Mouse (Mus musculus): ENCODE measurements around the gene Il18bp. TPM values are rescaled to one million over a fixed set of nuclear protein-coding genes. Genes with fewer than 3 reads are reported as not detected.
"Not testable (repeated sequence)": the region's sequence is repeated elsewhere in the genome, so short reads cannot be mapped to it uniquely, and the experiment has no call there.

Gene Il18bp
- polyA plus RNA-seq, 1 experiment: 0.84 TPM

GRCm38 (mm10) chr7:102035534-102035933, 17.0 kb upstream of the Il18bp start:
- Histone ChIP-seq H3K79me2 (ENCODE audit: control insufficient read depth, insufficient read depth) (no peaks in the 10 kb centered on the region), H3K36me3 (ENCODE audit: control insufficient read depth, insufficient read depth) (peaks cover 26% of the 10 kb centered on the region)
- TF ChIP-seq MYOD1 (IDR thresholded peaks at IDR 0.05; ENCODE audit: control insufficient read depth in 1 of 3, insufficient read length in 2 of 3, low read depth in 2 of 3) (no peak), MYOG (IDR thresholded peaks at IDR 0.05; ENCODE audit: control insufficient read depth in 1 of 3, insufficient read depth in 1 of 3, insufficient read length in 2 of 3, low read depth in 2 of 3) (no peak), POLR2A (IDR thresholded peaks at IDR 0.05; ENCODE audit: insufficient read length, low read depth) (no peak), E2F4 (IDR thresholded peaks at IDR 0.05; ENCODE audit: insufficient read depth) (no peak), POLR2AphosphoS2 (IDR thresholded peaks at IDR 0.05; ENCODE audit: insufficient read length, low read depth) (no peak), USF1 (IDR thresholded peaks at IDR 0.05; ENCODE audit: low read depth) (no peak), REST (IDR thresholded peaks at IDR 0.05; ENCODE audit: insufficient read depth, insufficient read length) (no peak), MAX (IDR thresholded peaks at IDR 0.05; ENCODE audit: low read depth) (no peak), CEBPB (IDR thresholded peaks at IDR 0.05; ENCODE audit: insufficient read depth, poor library complexity, severe bottlenecking) (no peak), SRF (IDR thresholded peaks at IDR 0.05; ENCODE audit: control insufficient read depth, insufficient read length, low read depth) (no peak), TCF3 (IDR thresholded peaks at IDR 0.05; ENCODE audit: insufficient read length, low read depth) (no peak)

GRCm38 (mm10) chr7:102034904-102035303, 16.4 kb upstream of the Il18bp start:
- no peak overlapping the region for H3ac ChIP-seq (ENCODE audit: control insufficient read depth, insufficient read length)

More at GRCm38 (mm10) chr7:102035534-102035933, 17.0 kb upstream of the Il18bp start:
- H3K27me3 ChIP-seq (ENCODE audit: control insufficient read depth, insufficient read depth, insufficient read length): no peaks in the 10 kb centered on the region
- no peak overlapping the region for H3K4me3 ChIP-seq
- no peak overlapping the region for H3ac ChIP-seq (ENCODE audit: control insufficient read depth, insufficient read length)
- H3K4me2 ChIP-seq (ENCODE audit: low read depth): no peak overlapping the region

GRCm38 (mm10) chr7:102025187-102026119, 7.0 kb upstream of the Il18bp start:
- TF ChIP-seq MAX (IDR thresholded peaks at IDR 0.05; ENCODE audit: low read depth) (no peak), POLR2A (IDR thresholded peaks at IDR 0.05; ENCODE audit: insufficient read length, low read depth) (no peak), CEBPB (IDR thresholded peaks at IDR 0.05; ENCODE audit: insufficient read depth, poor library complexity, severe bottlenecking) (no peak), REST (IDR thresholded peaks at IDR 0.05; ENCODE audit: insufficient read depth, insufficient read length) (no peak), SRF (IDR thresholded peaks at IDR 0.05; ENCODE audit: control insufficient read depth, insufficient read length, low read depth) (no peak), MYOD1 (IDR thresholded peaks at IDR 0.05; ENCODE audit: control insufficient read depth in 1 of 3, insufficient read length in 2 of 3, low read depth in 2 of 3) (no peak), POLR2AphosphoS2 (IDR thresholded peaks at IDR 0.05; ENCODE audit: insufficient read length, low read depth) (no peak), MYOG (IDR thresholded peaks at IDR 0.05; ENCODE audit: control insufficient read depth in 1 of 3, insufficient read depth in 1 of 3, insufficient read length in 2 of 3, low read depth in 2 of 3) (no peak), TCF3 (IDR thresholded peaks at IDR 0.05; ENCODE audit: insufficient read length, low read depth) (no peak), USF1 (IDR thresholded peaks at IDR 0.05; ENCODE audit: low read depth) (no peak), E2F4 (IDR thresholded peaks at IDR 0.05; ENCODE audit: insufficient read depth) (no peak), TCF12 (IDR thresholded peaks at IDR 0.05; ENCODE audit: insufficient read depth, poor library complexity, severe bottlenecking) (no peak)
- Histone ChIP-seq H3K27me3 (ENCODE audit: control insufficient read depth, insufficient read depth, insufficient read length) (no peaks in the 10 kb centered on the region), H3K36me3 (ENCODE audit: control insufficient read depth, insufficient read depth) (peaks cover 24% of the 10 kb centered on the region), H3K4me3 (no peak overlapping the region), H3ac (ENCODE audit: control insufficient read depth, insufficient read length) (no peak overlapping the region), H3K4me2 (ENCODE audit: low read depth) (no peak overlapping the region), H3K79me2 (ENCODE audit: control insufficient read depth, insufficient read depth) (no peaks in the 10 kb centered on the region)

More at GRCm38 (mm10) chr7:102034904-102035303, 16.4 kb upstream of the Il18bp start:
- Histone ChIP-seq H3K27me3 (ENCODE audit: control insufficient read depth, insufficient read depth, insufficient read length) (no peaks in the 10 kb centered on the region), H3K4me2 (ENCODE audit: low read depth) (no peak overlapping the region), H3K4me3 (no peak overlapping the region), H3K79me2 (ENCODE audit: control insufficient read depth, insufficient read depth) (no peaks in the 10 kb centered on the region), H3K36me3 (ENCODE audit: control insufficient read depth, insufficient read depth) (peaks cover 26% of the 10 kb centered on the region)
- TF ChIP-seq CEBPB (IDR thresholded peaks at IDR 0.05; ENCODE audit: insufficient read depth, poor library complexity, severe bottlenecking) (no peak), MYOG (IDR thresholded peaks at IDR 0.05; ENCODE audit: control insufficient read depth in 1 of 3, insufficient read depth in 1 of 3, insufficient read length in 2 of 3, low read depth in 2 of 3) (no peak), TCF12 (IDR thresholded peaks at IDR 0.05; ENCODE audit: insufficient read depth, poor library complexity, severe bottlenecking) (no peak), USF1 (IDR thresholded peaks at IDR 0.05; ENCODE audit: low read depth) (no peak), POLR2AphosphoS2 (IDR thresholded peaks at IDR 0.05; ENCODE audit: insufficient read length, low read depth) (no peak), SRF (IDR thresholded peaks at IDR 0.05; ENCODE audit: control insufficient read depth, insufficient read length, low read depth) (no peak), POLR2A (IDR thresholded peaks at IDR 0.05; ENCODE audit: insufficient read length, low read depth) (no peak), TCF3 (IDR thresholded peaks at IDR 0.05; ENCODE audit: insufficient read length, low read depth) (no peak)

- H3K27me3 ChIP-seq (ENCODE audit: control insufficient read depth, insufficient read depth, insufficient read length): no peaks in the 10 kb centered on the region
- peaks cover 24% of the 10 kb centered on the region for H3K36me3 ChIP-seq (ENCODE audit: control insufficient read depth, insufficient read depth)
- H3K79me2 ChIP-seq (ENCODE audit: control insufficient read depth, insufficient read depth): no peaks in the 10 kb centered on the region
- H3K4me3 ChIP-seq: no peak overlapping the region
- no peak for TF ChIP-seq REST (IDR thresholded peaks at IDR 0.05; ENCODE audit: insufficient read depth, insufficient read length)
- TF ChIP-seq MAX (IDR thresholded peaks at IDR 0.05; ENCODE audit: low read depth): no peak
- TF ChIP-seq E2F4 (IDR thresholded peaks at IDR 0.05; ENCODE audit: insufficient read depth): no peak
- TF ChIP-seq POLR2AphosphoS2 (IDR thresholded peaks at IDR 0.05; ENCODE audit: insufficient read length, low read depth): no peak
- no peak for TF ChIP-seq MYOG (IDR thresholded peaks at IDR 0.05; ENCODE audit: control insufficient read depth in 1 of 3, insufficient read depth in 1 of 3, insufficient read length in 2 of 3, low read depth in 2 of 3)
- no peak for TF ChIP-seq MYOD1 (IDR thresholded peaks at IDR 0.05; ENCODE audit: control insufficient read depth in 1 of 3, insufficient read length in 2 of 3, low read depth in 2 of 3)
- TF ChIP-seq POLR2A (IDR thresholded peaks at IDR 0.05; ENCODE audit: insufficient read length, low read depth): no peak
- no peak for TF ChIP-seq USF1 (IDR thresholded peaks at IDR 0.05; ENCODE audit: low read depth)
- TF ChIP-seq CEBPB (IDR thresholded peaks at IDR 0.05; ENCODE audit: insufficient read depth, poor library complexity, severe bottlenecking): no peak
- TF ChIP-seq TCF12 (IDR thresholded peaks at IDR 0.05; ENCODE audit: insufficient read depth, poor library complexity, severe bottlenecking): no peak
- TF ChIP-seq TCF3 (IDR thresholded peaks at IDR 0.05; ENCODE audit: insufficient read length, low read depth): no peak
- no peak for TF ChIP-seq SRF (IDR thresholded peaks at IDR 0.05; ENCODE audit: control insufficient read depth, insufficient read length, low read depth)
- no peak overlapping the region for H3ac ChIP-seq (ENCODE audit: control insufficient read depth, insufficient read length)
- no peak overlapping the region for H3K4me2 ChIP-seq (ENCODE audit: low read depth)
Measured at GRCm38 (mm10) chr7:102023821-102024220, 5.3 kb upstream of the Il18bp start.

GRCm38 (mm10) chr7:102020934-102021333, 2.4 kb upstream of the Il18bp start:
- not testable (repeated sequence) for H3K79me2 ChIP-seq (ENCODE audit: control insufficient read depth, insufficient read depth); H3ac ChIP-seq (ENCODE audit: control insufficient read depth, insufficient read length); H3K4me2 ChIP-seq (ENCODE audit: low read depth); H3K27me3 ChIP-seq (ENCODE audit: control insufficient read depth, insufficient read depth, insufficient read length); H3K4me3 ChIP-seq
- peaks cover 31% of the 10 kb centered on the region for H3K36me3 ChIP-seq (ENCODE audit: control insufficient read depth, insufficient read depth)

Measured in myocyte (in vitro differentiated cells).